ENCODE assay signal across 8 mouse cellular contexts in the genomic region with DNA sequence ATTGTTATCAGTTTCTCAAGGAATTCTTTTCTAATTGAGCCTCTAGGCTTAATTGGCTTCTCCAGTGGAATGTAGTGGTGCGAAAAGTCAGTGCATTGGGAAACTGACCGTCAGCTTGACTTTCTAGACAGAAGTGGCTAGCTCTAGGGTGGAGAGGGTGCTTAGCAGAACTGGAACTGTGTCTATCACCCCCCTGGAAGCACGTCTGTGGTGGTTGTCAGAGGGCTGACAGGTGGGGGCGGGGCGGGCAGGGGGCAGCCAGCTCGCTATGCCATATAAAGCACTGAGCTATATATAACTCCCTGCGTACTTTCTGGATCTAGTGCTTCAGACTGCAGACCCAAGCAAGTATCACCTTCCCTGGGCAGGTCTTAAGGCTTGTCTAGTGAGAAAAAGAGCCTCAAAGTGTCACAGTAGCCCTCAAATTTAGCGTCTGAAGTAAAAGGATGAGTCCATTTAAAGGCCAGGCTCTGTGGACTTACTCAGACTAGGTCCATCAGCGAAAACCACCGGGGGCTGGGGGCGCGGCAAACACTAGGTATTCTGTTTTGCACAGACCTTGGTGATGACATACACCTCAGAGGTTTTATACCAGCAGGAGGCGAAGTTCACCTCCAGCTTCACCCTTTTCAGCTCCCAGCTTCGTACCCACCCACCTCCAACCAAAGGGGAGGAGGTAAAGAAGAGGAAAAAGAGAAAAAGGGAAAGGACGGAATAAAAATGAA. TPM values are rescaled to one million over a fixed set of nuclear protein-coding genes. Genes with fewer than 3 reads are reported as not detected.
DNase-seq lines count a peak whose midpoint lies in the region; ATAC-seq and TF ChIP-seq lines count a peak whose summit lies in the region.

No protein-coding gene starts in this region.

- H3K27ac ChIP-seq in ES-E14 (ENCODE audit: insufficient read depth, low read depth, low read length, poor library complexity, severe bottlenecking): no peak overlapping the region
- H3K27ac ChIP-seq in forebrain, postnatal 0 days (ENCODE audit: low read depth, low read length): no peak overlapping the region

- H3K4me2 ChIP-seq in forebrain, postnatal 0 days (ENCODE audit: low read depth): peak overlapping the region; percentile 95

- H3K4me1 ChIP-seq in ES-E14 (ENCODE audit: control insufficient read depth in 2 of 2, insufficient read depth in 2 of 2, low read length in 2 of 2, poor library complexity in 1 of 2): peaks cover under 1 to 6% of the 10 kb centered on the region in 2 experiments; a peak in 3 of 4 replicates
- peaks cover 22% of the 10 kb centered on the region for H3K4me1 ChIP-seq in forebrain, postnatal 0 days (ENCODE audit: insufficient read depth)

- H3K9me3 ChIP-seq in ES-E14 (ENCODE audit: control insufficient read depth, insufficient read depth, low read depth, low read length): no peaks in the 10 kb centered on the region
- H3K9me3 ChIP-seq in forebrain, postnatal 0 days (ENCODE audit: low read length): no peaks in the 10 kb centered on the region

- H3K36me3 ChIP-seq in ES-E14 (ENCODE audit: control insufficient read depth, insufficient read depth, low read length, poor library complexity, severe bottlenecking): no peaks in the 10 kb centered on the region
- no peaks in the 10 kb centered on the region for H3K36me3 ChIP-seq in forebrain, postnatal 0 days (ENCODE audit: insufficient read depth)

- DNase-seq in adrenal gland, adult (ENCODE audit: inconsistent age in 2 of 2, low spot score in 1 of 2): peak; percentile 27 to 40
- DNase-seq in adrenal gland, adult 8-10 months: no peak
- DNase-seq in ES-E14 (ENCODE audit: low read depth, low spot score): no peak
- no peak for DNase-seq in forebrain, postnatal 0 days
- peak; percentile 34 to 53 for DNase-seq in kidney, postnatal 25 days
- DNase-seq in neural tube, embryonic 10.5 days (ENCODE audit: extremely low spot score, low spot score): peak; percentile 30
- no peak for DNase-seq in c-Kit-positive CD71-positive TER-119-positive erythroid progenitor cells, embryonic 14.5 days (ENCODE audit: low spot score)
- DNase-seq in adrenal gland, adult 2 months: no peak

- H3K4me3 ChIP-seq in ES-E14 (ENCODE audit: insufficient read depth in 1 of 2, low read depth in 1 of 2, low read length in 2 of 2, poor library complexity in 1 of 2, severe bottlenecking in 1 of 2): peak overlapping the region; percentile 55 to 59
- H3K4me3 ChIP-seq in forebrain, postnatal 0 days (ENCODE audit: low read depth, low read length): peak overlapping the region; percentile 47

- peak overlapping the region; percentile 21; the same call in 1 of the 2 replicates for H3K9ac ChIP-seq in ES-E14 (ENCODE audit: insufficient read depth, low read depth, low read length, poor library complexity, severe bottlenecking)
- H3K9ac ChIP-seq in forebrain, postnatal 0 days: no peak overlapping the region

- WGBS in forebrain, postnatal 0 days: 8% methylated on average over 15 of the region's 15 CpGs

- peaks cover 33% of the 10 kb centered on the region for H3K27me3 ChIP-seq in forebrain, postnatal 0 days (ENCODE audit: insufficient read depth, low read length)

- peak; percentile 41 for TF ChIP-seq CTCF in forebrain, postnatal 0 days (IDR thresholded peaks at IDR 0.05; ENCODE audit: low read depth)

- in situ Hi-C loops in ES-E14 (cut with MboI; ENCODE audit: low sequenced_read_pairs in 2 of 2, unreplicated experiment in 2 of 2): no loop called here

- ATAC-seq in forebrain, postnatal 0 days: no peak

TF ChIP-seq in ES-E14, 5 proteins besides CTCF, POLR2A, EP300 and RAD21:
- TF ChIP-seq CHD2 (IDR thresholded peaks at IDR 0.05; ENCODE audit: low read depth, low read length) (0 out of 2 replicates have a peak, but pooled peaks have one; percentile 31), MAFK (IDR thresholded peaks at IDR 0.05; ENCODE audit: insufficient read depth, low read depth, low read length) (no peak), HCFC1 (IDR thresholded peaks at IDR 0.05; ENCODE audit: borderline replicate concordance, insufficient read depth, low read length) (no peak)

RNA-seq across cellular contexts. Expression of gene Tpm1, which starts 2.2 kb away (rescaled TPM):
- 100 to 1,000 TPM; 153 to 277 (median 212) TPM for total RNA-seq in adrenal gland, adult 8-10 months (2022)
- total RNA-seq in ES-E14 (2012; rRNA removed): 484 and 860 TPM in 2 replicates
- total RNA-seq in forebrain, postnatal 0 days (2014; rRNA removed): 131 and 133 TPM in 2 replicates
- polyA plus RNA-seq in forebrain, postnatal 0 days (2015; fragmentation: Nextera tagmentation; extraction: Ambion mirVana): 120 and 134 TPM in 2 replicates
- total RNA-seq in adrenal gland, adult 2 months (2021): 100 to 1,000 TPM; 144 to 271 TPM
- 30.7 and 42.3 TPM in 2 replicates for polyA plus RNA-seq in adrenal gland, adult 2 months (2012; rRNA removed)

Comparison
In these comparisons a context has a peak if more than half of its experiments do, and no peak if none do; other contexts are left out.
1. DNase-seq: peak in adrenal gland, adult (2 of 2), kidney, postnatal 25 days (2 of 2) and neural tube, embryonic 10.5 days (single experiment); none in adrenal gland, adult 8-10 months (single experiment), ES-E14 (single experiment), forebrain, postnatal 0 days (single experiment), c-Kit-positive CD71-positive TER-119-positive erythroid progenitor cells, embryonic 14.5 days (single experiment) and adrenal gland, adult 2 months (single experiment).